Mouse (Mus musculus): Measurements from ENCODE around the gene Coq8a.

- TF ChIP-seq CTCF (IDR thresholded peaks at IDR 0.05; ENCODE audit: low read depth) (no peak), EP300 (IDR thresholded peaks at IDR 0.05; ENCODE audit: low read depth) (no peak)
Measured at GRCm38 (mm10) chr1:180229906-180230305, 30.5 kb upstream of the Coq8a start.
